Comparison of ENCODE assay signal across 8 mouse cellular contexts in the genomic region with DNA sequence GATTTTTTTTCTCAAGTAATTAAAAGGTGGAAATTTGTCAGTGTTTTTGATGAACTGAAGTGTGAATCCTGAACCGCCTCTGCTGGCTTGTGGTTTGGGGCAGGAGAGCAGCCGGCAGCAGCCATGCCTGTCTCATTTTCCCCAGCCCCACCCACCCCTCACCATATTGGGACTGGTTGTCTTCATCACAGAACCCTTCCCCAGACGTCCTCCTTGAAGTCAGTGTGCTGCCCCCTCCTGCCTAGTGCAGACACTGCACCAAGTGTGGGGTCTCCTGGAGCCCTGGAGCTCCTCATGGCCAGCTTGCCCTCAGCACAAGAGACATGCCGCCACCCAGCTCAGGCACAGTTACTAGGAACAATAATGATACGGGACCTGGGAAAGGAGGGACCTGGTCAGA. TPM values are rescaled to one million over a fixed set of nuclear protein-coding genes. Genes with fewer than 3 reads are reported as not detected.
DNase-seq lines count a peak whose midpoint lies in the region; ATAC-seq and TF ChIP-seq lines count a peak whose summit lies in the region.

No protein-coding gene starts in this region.

- no peak overlapping the region for H3K4me2 ChIP-seq in intestine, postnatal 0 days (replicated peaks; ENCODE audit: low read depth)
- no peak overlapping the region for H3K4me2 ChIP-seq in intestine, embryonic 16.5 days (ENCODE audit: low read depth, low read length)
- no peak overlapping the region for H3K4me2 ChIP-seq in liver, embryonic 13.5 days

- H3K36me3 ChIP-seq in intestine, postnatal 0 days (ENCODE audit: control insufficient read depth, insufficient read depth), result no peaks in the 10 kb centered on the region
- H3K36me3 ChIP-seq in intestine, embryonic 16.5 days (ENCODE audit: control insufficient read depth, insufficient read depth, low read length), result no peaks in the 10 kb centered on the region
- H3K36me3 ChIP-seq in liver, embryonic 13.5 days, result no peaks in the 10 kb centered on the region

- intact Hi-C loops in heart, postnatal 10 days (cut with DNase I), result no loop called here

- H3K9ac ChIP-seq in intestine, postnatal 0 days (ENCODE audit: low read depth, low read length), result no peak overlapping the region
- no peak overlapping the region for H3K9ac ChIP-seq in intestine, embryonic 16.5 days (ENCODE audit: low read depth, low read length)
- no peak overlapping the region for H3K9ac ChIP-seq in liver, embryonic 13.5 days

- TF ChIP-seq CTCF in intestine, postnatal 0 days (IDR thresholded peaks at IDR 0.05; ENCODE audit: low read depth), result peak; percentile 61

- 0 out of 2 replicates have a peak, but pooled peaks have one; percentile 26 for ATAC-seq in intestine, postnatal 0 days
- ATAC-seq in intestine, embryonic 16.5 days, result no peak
- ATAC-seq in liver, embryonic 13.5 days (ENCODE audit: low read depth), result no peak

- H3K4me3 ChIP-seq in intestine, postnatal 0 days (ENCODE audit: low read depth, low read length), result no peak overlapping the region
- H3K4me3 ChIP-seq in intestine, embryonic 16.5 days (ENCODE audit: low read length), result no peak overlapping the region
- H3K4me3 ChIP-seq in liver, embryonic 13.5 days (replicated peaks), result no peak overlapping the region

- no peaks in the 10 kb centered on the region for H3K9me3 ChIP-seq in intestine, postnatal 0 days (ENCODE audit: control insufficient read depth)
- H3K9me3 ChIP-seq in intestine, embryonic 16.5 days (ENCODE audit: control insufficient read depth, low read length), result no peaks in the 10 kb centered on the region
- no peaks in the 10 kb centered on the region for H3K9me3 ChIP-seq in liver, embryonic 13.5 days (replicated peaks)

- H3K27me3 ChIP-seq in intestine, postnatal 0 days (replicated peaks; ENCODE audit: control insufficient read depth, insufficient read depth, low read length), result no peaks in the 10 kb centered on the region
- no peaks in the 10 kb centered on the region for H3K27me3 ChIP-seq in intestine, embryonic 16.5 days (replicated peaks; ENCODE audit: control insufficient read depth, insufficient read depth, low read length)
- no peaks in the 10 kb centered on the region for H3K27me3 ChIP-seq in liver, embryonic 13.5 days

- peak; percentile 24 for DNase-seq in MEL-GATA-1-ER (ENCODE audit: extremely low read depth, low read depth)
- DNase-seq in liver, embryonic 13.5 days, result peak; percentile 26
- peak; percentile 62 to 78 for DNase-seq in spleen, postnatal 4 days (ENCODE audit: low spot score in 2 of 2)
- no peak for DNase-seq in cerebellum, adult 9-10 months
- no peak for DNase-seq in heart, postnatal 10 days
- DNase-seq in ovary, postnatal 10 days (ENCODE audit: low spot score), result no peak

- H3K4me1 ChIP-seq in intestine, postnatal 0 days (replicated peaks; ENCODE audit: control insufficient read depth, insufficient read depth, low read length), result no peaks in the 10 kb centered on the region
- H3K4me1 ChIP-seq in intestine, embryonic 16.5 days (ENCODE audit: control insufficient read depth, insufficient read depth, low read length), result no peaks in the 10 kb centered on the region
- H3K4me1 ChIP-seq in liver, embryonic 13.5 days (replicated peaks), result peaks cover 26% of the 10 kb centered on the region

- WGBS in intestine, postnatal 0 days, result 35% methylated on average over 5 of the region's 5 CpGs
- WGBS in intestine, embryonic 16.5 days, result 33% methylated on average over 5 of the region's 5 CpGs
- WGBS in liver, embryonic 13.5 days (ENCODE audit: insufficient replicate concordance), result 21% methylated on average over 5 of the region's 5 CpGs

- H3K27ac ChIP-seq in intestine, postnatal 0 days (ENCODE audit: low read depth, low read length), result no peak overlapping the region
- no peak overlapping the region for H3K27ac ChIP-seq in intestine, embryonic 16.5 days (ENCODE audit: low read length)
- H3K27ac ChIP-seq in liver, embryonic 13.5 days, result no peak overlapping the region

RNA-seq across cellular contexts. Expression of a gene that starts 12.9 kb away (rescaled TPM):
- 3.6 and 6.1 TPM in 2 replicates for polyA plus RNA-seq in intestine, postnatal 0 days (2015; fragmentation: Nextera tagmentation; extraction: Ambion mirVana)
- 3.4 and 3.7 TPM in 2 replicates for polyA plus RNA-seq in intestine, embryonic 16.5 days (2015; fragmentation: Nextera tagmentation; extraction: Ambion mirVana)
- polyA plus RNA-seq in liver, embryonic 13.5 days (2015; fragmentation: Nextera tagmentation; extraction: Ambion mirVana), result 2.4 and 4.4 TPM in 2 replicates
- total RNA-seq in heart, postnatal 10 days (2021), result 1 to 10 TPM; 3.6 to 6.7 TPM

RNA-seq across cellular contexts. Expression of a gene that starts 24.7 kb away (rescaled TPM):
- polyA plus RNA-seq in intestine, postnatal 0 days (2015; fragmentation: Nextera tagmentation; extraction: Ambion mirVana), result 8.9 and 10.3 TPM in 2 replicates
- polyA plus RNA-seq in intestine, embryonic 16.5 days (2015; fragmentation: Nextera tagmentation; extraction: Ambion mirVana), result 15.8 and 17.1 TPM in 2 replicates
- polyA plus RNA-seq in liver, embryonic 13.5 days (2015; fragmentation: Nextera tagmentation; extraction: Ambion mirVana), result 5.4 and 6.6 TPM in 2 replicates
- 1 to 10 TPM; 7.8 to 9.1 TPM for total RNA-seq in heart, postnatal 10 days (2021)

RNA-seq across cellular contexts. Expression of a gene that starts 34.9 kb away (rescaled TPM):
- polyA plus RNA-seq in intestine, postnatal 0 days (2015; fragmentation: Nextera tagmentation; extraction: Ambion mirVana), result 59.4 and 62.7 TPM in 2 replicates
- 138 and 143 TPM in 2 replicates for polyA plus RNA-seq in intestine, embryonic 16.5 days (2015; fragmentation: Nextera tagmentation; extraction: Ambion mirVana)
- 124 and 133 TPM in 2 replicates for polyA plus RNA-seq in liver, embryonic 13.5 days (2015; fragmentation: Nextera tagmentation; extraction: Ambion mirVana)
- 100 to 1,000 TPM; 187 to 196 TPM for total RNA-seq in heart, postnatal 10 days (2021)

Comparison
In these comparisons a context has a peak if more than half of its experiments do, and no peak if none do; other contexts are left out.
1. DNase-seq: peak in MEL-GATA-1-ER (single experiment), liver, embryonic 13.5 days (single experiment) and spleen, postnatal 4 days (2 of 2); none in cerebellum, adult 9-10 months (single experiment), heart, postnatal 10 days (0 of 2) and ovary, postnatal 10 days (single experiment).